Mouse (Mus musculus): ENCODE data around the gene B3gnt7.
A peak's percentile ranks its signal among the peaks of the same experiment; 100 is the strongest.
"Not testable (repeated sequence)": the region's sequence is repeated elsewhere in the genome, so short reads cannot be mapped to it uniquely, and the experiment has no call there.

The B3gnt7 gene

DNA sequence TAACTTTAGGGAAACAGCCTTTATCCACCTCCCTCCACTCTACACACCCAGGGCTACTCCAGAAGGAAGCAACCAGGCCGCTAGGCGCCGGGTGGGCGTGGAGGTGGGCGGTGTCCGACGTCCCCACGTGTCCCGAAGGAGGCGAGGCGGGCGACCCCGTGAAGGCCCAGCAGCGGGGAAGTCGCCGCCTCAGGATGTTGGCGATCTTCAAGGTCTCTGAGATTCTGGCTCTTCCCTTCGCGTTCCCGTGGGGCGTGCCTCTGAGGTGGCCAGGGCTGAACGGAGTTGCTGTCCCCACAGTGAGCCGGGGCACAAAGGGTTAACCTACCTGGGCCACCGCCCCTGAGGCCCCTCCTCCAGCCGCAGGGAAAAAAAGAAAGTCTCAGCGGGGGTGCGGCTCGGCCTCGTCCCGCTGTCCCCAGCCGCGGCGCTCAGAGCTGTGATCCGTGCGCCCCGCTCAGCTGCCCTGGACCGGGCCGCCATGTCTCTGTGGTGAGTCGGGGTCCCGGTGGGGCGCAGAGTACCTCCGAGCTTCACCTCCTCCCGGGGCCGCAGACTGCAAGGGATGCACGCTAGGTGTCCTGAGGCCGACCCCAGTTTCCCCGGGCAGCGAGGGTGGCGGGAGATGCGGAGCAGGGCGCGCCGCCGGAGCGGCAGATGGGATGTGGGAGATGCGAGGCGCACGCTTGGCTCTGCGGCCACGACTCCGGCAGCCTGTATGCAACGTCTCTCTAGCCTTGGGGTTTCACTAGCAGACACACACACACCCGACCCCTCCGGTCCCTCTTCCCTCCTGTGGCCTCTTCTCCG is 636 bp downstream of the B3gnt7 start:
- DNase-seq, result peak; percentile 45 to 60

DNA sequence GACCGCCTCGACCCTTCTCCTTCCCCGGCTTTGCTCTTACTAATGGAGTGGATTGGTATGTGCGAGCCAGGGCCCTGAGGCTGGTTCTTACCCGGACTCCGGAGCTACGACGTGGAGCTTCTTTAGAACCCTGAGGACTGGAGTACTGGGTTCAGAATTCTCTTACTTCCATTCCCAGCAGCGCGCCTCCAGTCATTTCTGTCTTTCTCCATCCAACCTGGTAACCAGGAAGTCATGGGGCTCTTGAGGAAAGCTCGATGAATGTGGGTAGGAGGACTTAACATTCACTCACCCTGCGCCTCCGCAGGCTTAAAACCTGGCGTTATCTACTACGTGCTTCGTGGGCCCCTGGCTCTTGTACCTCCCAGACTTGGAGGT is 1.2 kb downstream of the B3gnt7 start:
- DNase-seq, result peak in 1 of 2 experiments; percentile 11

DNA sequence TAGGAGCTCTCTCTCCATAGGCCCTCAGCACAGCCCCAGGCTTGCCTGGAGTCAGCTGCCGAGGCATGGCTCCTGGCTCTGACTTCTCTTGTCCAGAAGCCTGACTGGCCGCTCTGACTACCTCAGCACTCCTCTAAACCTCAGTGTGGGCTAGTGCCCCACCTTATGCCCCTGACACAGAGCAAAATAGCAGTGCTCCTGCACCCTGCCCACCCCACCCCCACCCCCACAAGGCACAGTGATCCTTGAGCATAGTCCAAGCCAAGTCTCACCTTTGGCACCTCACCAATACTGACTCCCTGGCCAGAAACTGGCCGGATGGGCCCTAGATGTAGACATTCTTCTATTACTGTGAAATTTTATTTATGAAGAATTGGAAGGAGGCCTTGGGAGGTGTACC is 4.1 kb downstream of the B3gnt7 start:
- no peak for DNase-seq

DNA sequence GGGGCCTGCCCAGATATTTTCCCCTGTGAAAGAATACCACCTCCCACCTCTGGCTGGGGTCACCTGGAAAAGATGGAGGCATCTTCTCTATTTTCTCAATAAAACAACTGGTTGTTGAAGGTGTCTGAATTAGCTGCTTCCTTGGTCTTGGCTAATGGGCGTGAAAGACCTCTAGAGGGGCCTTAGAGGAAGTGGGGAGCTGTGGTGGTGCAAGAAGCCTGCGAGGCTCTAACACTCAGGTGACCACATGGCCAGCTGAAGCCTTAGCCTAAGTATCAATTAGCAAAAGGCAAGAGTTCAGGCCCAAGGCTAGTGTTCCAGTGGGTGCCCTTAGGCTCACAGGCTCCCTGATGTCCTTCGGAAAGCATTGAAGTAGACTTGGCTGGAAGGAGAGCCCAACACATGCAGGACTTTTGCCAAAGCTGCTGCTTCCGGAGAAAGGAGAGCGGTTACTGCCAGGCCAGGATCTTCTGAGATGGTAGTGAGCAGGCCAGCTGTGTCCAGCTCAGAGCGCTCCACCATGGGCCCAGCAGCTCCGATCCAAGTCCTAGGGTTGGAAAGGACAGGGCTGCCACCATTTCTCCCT is 4.6 kb downstream of the B3gnt7 start:
- DNase-seq, result no peak

DNA sequence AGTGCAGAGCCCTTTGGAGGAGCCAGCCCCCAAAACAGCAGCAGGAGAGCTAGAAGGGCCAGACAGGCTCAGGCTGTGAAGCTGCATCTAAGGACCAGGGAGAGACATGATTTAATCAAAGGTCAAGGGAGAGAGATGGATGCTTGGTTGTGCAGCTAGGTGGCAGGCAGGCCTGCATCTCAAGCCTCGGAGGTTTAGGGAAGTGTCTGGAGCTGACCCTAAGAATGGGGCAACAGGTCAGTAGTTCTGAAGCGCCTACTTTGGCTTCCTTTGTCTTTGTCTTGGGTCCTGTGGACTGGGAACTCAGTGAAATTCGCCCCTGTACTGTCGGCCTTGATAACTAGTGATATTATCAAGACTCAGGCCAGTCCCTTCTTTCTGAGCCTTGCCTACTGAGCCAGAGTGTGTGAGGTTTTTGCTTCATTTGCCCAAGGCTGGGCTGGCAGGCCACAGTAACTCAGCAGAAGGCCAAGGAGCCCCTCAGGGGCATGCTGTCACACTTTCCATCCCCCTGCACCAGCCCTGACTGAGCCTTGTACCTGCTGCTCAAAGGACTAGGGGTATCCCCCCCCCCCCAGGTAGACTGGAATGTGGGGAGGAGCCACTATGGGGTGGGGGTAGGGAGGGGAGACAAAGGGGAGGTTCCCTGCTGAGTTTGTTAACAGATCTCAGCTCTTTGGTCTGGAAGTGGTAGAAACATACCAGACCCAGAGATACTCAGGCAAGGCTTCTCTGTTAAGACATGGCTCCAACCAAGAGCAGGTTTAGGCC is 5.4 kb downstream of the B3gnt7 start:
- DNase-seq, result no peak

DNA sequence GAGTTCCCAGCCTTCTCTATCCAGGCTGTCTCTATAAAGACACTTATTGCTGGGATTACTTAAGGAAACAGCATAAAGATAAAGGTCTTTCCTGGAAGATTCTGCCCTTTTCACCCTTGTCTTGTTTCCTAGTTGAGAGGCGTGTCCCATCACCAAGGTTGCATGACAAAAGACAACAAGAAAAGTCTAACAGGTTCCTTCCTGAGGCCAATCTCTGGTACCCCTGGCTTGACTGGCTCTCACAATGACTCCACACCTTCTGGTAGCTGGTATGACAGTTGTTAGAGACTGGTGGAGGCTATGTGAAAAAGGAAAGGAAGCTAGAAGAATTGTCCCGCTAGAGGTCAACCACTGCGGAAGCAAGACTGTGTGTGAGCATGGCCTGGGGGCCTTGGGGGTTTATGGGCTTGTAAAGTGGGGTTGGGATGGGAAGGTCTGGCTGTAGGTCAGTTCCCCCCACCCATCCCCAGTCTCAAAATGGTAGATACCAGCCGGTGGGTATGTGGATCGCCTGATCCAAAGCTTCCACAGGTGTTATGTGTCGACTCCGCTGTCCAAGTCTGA is 6.7 kb downstream of the B3gnt7 start:
- no peak for DNase-seq

DNA sequence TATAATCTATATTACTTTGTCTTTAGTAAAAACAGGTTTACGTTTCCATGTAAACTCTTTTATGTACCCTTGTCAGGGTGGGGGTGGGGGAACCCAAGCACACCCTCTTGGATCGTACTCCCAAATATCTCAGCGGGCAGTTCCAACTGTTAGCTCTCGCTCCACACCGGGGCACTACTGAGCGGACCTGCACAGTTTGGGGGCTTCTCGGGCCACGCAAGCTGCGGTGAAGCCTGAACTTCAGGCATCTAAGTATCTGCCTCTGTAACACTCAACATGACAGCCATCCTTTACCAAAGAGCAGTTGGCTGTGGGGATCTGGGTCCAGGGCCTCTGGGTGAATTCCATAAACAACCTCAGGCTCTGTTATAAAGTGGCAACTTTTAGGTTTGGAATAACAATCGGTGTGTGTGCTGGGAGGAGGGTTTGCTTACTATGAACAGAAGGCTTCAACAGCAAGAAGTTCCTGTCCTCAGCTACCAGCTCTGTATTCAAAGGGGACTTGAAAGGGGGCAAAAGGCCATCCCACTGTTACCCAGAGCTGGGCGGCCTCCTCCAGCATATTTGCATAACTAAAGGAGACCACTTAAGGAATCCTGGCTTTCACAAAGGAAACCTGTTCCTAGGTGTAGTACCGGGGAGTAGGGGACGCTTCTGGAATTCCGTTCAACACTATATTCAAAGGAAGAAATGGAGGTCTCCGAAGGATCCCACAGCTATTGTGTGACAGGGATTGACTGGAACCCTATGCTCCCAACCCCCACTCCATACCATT is 8.1 kb downstream of the B3gnt7 start:
- DNase-seq, result no peak

DNA sequence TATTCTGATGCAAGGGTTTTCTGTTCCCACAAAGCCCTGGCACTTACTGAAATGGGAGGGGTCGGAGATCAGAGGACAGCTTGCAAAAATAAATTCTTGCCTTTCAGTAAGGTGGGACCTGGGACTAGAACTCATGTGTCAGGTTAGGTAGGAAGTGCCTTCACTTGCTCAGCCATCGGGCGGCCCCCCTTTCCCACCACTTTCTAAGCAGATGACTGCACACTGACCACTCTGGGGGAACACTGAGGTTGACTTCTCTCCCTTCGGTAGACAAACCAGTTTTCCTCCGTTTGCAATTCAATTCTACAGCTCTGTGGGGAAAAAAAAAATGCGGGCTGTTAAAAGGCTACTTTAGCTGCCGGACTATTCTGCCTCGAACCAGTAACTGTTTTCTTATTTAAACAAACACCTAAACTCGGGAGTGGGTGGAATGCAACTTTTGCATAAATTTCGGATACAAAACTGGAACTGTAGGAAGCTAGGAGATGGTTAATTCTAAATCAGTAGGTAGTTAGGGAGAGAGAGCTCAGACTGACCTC is 8.9 kb downstream of the B3gnt7 start:
- no peak for DNase-seq

DNA sequence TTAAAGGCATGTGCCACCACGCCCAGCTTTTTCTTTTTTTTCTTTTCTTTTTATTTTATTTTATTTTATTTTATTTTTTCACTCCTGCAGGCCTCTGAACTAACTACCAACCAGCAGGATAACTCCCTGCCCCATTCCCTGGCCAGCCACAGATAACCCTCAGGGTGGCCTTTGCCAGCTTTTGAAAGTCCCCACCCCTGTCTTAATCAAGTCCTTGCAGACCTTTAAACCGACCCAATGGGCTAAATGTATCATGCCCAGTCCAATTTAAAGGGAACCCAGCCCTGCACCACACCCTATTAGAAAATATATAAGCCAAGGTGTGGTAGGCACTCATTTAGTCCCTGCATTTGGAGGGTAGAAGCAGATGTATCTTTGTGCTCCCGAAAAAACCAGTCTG is 9.6 kb downstream of the B3gnt7 start:
- no peak for DNase-seq

DNA sequence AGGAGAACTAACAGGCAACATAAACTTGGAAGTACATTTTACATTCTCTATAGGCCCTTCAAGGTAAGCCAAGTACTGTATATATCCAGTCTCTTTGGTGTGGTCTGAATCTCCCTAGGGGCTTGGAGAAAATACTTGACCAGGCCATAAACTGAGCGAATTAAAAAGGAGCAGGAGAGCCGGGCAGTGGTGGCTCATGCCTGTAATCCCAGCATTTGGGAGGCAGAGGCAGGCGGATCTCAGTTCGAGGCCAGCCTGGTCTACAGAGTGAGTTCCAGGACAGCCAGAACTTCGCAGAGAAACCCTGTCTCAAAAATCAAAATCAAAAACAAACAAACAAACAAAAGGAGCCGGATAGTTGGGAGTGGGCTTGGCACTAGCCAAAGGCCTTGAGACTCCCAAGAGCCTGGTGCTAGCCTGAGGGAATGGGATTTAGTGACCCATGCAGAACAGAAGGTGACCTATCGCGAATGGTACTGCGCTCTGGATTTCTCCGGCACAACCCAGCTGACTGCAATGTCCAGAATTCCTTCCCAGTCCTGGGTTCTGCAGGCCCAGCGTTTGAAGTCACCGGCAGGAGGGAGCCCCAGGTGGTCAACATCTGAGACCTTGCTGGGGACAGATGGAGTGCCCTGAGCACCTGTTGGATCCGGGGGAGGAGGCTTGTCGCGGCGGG is 10.6 kb downstream of the B3gnt7 start:
- DNase-seq, result peak in 1 of 2 experiments; percentile 15

DNA sequence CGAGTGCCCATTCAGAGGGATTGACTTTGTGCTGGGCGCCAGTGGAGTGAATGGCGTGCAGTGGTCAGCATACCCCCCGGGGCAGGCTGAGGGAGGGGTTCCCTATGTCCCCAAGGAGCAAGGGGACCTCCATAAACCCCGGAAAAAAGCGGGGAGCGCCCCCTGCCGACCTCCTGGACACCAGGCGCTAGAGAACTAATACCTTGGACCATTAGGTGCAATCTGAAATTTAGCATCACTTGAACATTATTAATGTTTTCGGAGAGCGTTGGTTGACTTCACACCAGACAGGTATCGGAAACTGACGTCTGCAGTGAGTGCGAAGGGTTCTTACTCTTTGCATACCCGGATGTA is 11.1 kb downstream of the B3gnt7 start:
- peak; percentile 19 to 53 for DNase-seq

DNA sequence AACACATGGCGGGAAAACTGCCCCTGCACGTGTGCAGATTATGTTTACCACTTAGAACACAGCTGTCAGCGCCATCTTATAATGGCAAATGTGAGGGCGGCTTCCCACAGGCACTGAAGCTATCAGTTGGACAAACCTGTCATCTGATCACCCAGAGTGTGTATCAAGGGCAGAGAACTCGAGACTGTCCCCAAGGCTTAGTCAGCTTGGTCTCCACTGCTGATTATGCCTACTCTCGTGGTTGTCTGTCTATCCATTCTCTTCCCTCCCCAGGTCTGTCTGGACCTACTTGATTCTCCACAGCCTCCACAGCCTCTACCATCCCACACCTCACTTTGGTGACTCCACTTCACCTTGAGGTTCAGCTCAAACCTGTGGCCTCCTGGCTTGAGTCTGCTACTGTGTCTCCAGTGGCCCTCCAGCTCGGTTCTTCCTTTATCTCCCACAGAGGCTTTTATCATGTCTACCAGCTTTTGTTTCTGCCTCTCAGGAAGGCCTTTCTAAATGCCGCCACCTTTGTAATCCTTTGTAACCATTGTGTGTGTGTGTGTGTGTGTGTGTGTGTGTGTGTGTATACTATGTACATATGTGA is 18.3 kb downstream of the B3gnt7 start:
- no peak for DNase-seq

DNA sequence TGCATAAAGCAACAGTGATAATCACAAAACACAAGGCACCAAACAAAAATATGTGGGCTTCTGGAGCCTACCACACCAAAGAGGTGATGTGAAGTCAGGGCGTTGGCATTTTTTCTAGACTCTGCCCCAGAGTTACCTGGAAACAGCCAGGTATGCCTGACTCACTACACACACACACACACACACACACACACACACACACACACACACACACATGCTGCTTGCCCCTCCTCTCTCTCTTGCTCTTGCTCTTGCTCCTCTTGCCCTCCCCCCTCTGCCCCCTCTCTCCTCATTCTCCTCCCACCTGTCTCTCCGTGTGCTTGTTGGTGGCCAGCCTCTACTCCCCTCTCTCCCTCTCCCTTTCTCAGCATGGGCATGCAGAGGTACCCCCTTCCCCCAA is 33.7 kb downstream of the B3gnt7 start:
- no peak for DNase-seq

DNA sequence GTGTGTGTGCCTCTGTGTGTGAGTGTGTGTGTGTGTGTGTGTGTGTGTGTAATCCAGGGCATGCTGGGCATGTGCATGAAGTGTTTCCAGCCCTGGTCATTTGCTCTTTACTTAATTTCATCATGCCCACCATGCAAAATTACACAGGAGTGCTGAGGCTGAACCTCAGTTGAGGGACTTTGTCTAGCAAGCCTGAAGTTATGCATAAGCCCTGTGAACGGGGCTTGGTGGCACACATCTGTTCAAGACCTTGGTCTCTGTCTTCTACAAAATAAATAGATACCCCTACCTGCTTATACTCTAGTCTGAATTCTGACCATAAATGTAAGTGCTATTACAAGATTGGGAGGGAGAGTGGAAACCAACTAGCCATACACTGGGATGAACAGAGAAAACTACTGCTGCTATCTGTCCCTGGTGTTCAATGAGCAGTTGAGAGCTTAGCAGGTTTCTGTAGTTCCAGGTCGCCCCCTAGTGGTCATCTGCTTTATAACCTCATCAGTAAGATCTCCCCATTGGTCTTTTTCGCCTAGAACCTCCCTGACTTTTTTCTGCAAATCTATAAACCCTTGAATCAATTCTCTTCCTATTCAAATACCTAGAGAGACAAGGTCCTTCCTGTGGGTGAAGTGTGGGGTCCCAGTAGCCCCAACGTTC is 36.7 kb downstream of the B3gnt7 start:
- DNase-seq, result peak; percentile 75 to 90

DNA sequence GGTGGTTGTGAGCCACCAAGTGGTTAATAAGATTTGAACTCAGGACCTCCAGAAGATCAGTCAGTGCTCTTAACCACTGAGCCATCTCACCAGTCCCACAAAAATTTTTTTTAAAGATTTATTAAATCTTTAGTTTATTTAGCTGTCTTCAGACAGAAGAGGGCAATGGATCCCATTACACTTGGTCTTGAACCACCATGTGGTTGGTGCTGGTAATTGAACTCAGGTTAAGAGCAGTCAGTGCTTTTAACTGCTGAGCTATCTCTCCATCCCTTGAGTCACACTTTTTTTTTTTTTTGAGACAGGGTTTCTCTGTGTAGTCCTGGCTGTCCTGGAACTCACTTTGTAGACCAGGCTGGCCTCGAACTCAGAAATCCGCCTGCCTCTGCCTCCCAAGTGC is 38.5 kb downstream of the B3gnt7 start:
- not testable (repeated sequence) for DNase-seq

DNA sequence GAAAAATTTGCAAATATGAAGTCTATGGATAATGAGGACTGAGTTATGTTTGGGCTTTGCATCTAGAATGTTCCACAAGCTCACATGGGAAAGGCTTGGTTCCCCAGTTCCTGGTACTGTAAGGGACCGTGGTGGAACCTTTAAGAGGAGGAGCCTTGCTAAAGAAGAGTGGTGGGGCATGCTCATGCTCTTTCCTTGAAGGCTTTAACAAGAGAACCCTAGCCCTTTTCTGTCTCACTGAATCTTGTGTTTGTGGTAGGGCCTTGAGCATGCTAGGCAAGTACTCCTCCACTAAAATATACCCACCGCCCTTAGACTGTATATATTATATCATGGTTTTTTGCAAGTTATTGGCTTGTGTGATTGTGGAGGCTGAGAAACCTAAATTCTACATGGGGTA is 39.7 kb downstream of the B3gnt7 start:
- DNase-seq, result no peak

DNA sequence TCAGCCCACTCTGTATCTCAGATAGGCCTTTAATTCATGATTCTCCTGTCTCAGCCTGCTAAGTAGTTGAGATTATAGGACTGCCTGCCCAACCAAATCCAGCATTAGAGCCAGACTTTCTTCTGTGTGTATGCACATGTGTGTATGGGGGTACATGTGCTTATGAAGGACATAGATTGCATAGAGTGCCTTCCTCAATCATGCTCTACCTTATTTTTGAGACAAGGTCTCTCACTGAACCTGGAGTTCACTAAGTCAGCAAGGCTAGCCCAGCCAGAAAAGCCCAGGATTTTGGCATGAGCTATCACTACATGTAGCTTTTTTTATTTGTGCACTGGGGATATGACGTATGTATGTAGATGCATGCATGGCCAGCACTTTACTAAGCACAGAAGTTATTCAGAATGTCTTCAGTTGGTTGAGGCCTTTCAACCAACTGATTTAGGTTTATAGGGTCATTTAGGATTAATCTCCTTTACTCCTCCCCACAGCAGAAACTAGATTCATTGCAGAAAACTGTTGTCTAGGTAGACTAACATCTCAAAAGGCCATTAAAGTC is 40.5 kb downstream of the B3gnt7 start:
- DNase-seq, result no peak

DNA sequence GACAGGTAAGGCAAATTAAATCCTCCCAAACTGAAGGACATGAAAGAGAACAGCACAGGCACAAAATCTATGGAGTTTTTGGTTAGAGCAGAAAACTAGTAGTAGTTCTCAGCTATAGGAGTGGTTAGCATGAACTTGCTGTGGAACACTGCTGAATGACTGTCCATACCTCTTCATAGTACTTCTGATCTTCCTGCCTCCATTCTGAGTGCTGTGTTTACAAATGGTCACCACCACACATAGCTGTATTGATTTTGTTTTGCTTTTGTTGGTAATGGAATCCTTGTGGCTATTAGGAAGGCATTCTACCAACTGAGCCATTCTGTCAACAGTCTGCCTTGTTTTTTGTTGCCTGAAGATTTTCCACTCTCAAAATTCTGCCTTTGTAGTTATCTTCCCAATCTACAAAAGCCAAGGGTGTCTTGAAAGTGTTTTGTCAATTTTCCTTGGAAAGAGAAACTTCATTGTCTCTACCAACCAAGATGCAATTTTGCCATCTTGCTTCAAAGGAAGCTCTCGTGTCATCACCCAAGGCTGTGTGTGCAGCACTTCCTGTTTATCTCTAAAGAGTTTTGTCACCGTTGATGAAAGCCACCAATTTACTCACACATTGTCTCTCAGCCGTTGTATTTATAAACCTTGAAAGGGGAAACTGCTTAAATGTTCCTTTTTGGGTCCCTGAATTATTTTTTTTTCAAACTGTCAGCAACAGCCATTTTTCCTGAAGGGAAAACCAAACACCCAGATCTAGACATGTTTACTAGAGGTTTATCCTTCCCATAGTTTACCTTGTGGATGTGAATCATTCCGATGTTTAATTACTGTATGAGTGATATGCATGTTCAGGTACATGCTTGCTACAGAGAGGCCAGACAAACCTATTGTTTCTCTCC is 41.6 kb downstream of the B3gnt7 start:
- DNase-seq, result no peak

DNA sequence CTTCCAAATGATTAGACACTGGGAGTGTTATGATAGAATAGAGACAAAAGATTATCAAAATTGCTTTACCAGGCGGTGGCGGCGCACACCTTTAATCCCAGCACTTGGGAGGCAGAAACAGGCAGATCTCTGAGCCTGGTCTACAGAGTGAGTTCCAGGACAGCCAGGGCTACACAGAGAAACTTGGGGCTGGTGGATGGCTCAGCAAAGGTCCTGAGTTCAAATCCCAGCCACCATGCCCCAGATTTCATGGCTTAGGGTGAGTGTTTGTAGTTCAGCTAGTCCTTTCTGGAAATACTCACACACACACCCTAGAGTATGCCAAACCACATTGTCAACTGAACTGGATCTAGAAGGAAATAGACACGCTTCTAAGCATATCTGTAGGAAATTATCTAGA is 42.4 kb downstream of the B3gnt7 start:
- DNase-seq, result no peak

DNA sequence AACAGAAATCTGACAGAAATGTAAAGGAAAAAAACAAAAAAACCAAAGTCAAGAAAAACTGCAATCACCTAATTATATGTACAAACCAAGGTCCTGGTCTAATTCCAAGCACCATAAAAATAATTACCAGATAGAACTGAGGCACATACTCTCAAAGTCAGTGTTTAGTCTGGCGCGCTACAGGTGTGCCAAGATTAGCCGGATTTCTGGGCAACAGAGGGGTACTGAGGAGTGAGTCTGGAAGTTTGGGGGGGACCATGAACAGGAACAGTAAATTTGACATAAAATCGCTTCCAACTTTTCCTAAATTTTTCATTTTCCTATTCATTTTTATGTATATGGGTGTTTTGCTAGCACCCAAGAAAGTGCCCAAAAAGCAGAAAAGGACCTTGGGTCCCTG is 43.3 kb downstream of the B3gnt7 start:
- no peak for DNase-seq
